Mouse (Mus musculus) heart, embryonic 13.5 days (tissue): ENCODE measurements at regions not wholly inside any gene's neighbourhood (a gene's known extent, or its start where the extent isn't known, plus 50 kb on each side); places are given as distances from the start of the nearest gene placed in this dataset.

Experiments
- ATAC-seq: fragments of 200-750 bp; cut with Nextera tagmentation; 2 replicates; pipeline ENCODE4 v1.8.0; 2017; ENCODE audit warnings: moderate TSS enrichment; ENCODE audit not compliant: insufficient number of reproducible peaks, low FRiP score, low TSS enrichment; ENCODE audit errors: extremely low read depth
- H3K27ac ChIP-seq: fragments of 300-500 bp; sonication (generic); replicated peaks from 2 replicates; pipeline ENCODE4 v1.5.1; 2015; ENCODE audit warnings: moderate library complexity, mild to moderate bottlenecking, inconsistent platforms
- H3K27me3 ChIP-seq: fragments of 300-500 bp; sonication (generic); replicated peaks from 2 replicates; pipeline ENCODE4 v1.6.1; 2015; ENCODE audit warnings: mild to moderate bottlenecking, inconsistent platforms
- H3K36me3 ChIP-seq: fragments of 300-500 bp; sonication (generic); 2 replicates; pipeline ENCODE4 v1.6.1; 2015; ENCODE audit warnings: mild to moderate bottlenecking, inconsistent platforms
- H3K4me1 ChIP-seq: fragments of 300-500 bp; sonication (generic); 2 replicates; pipeline ENCODE4 v1.6.1; 2015; ENCODE audit warnings: inconsistent platforms
- H3K4me2 ChIP-seq: fragments of 300-500 bp; sonication (generic); 2 replicates; pipeline ENCODE4 v1.6.1; 2015; ENCODE audit warnings: inconsistent platforms, mild to moderate bottlenecking, moderate library complexity
- H3K4me3 ChIP-seq: fragments of 300-500 bp; sonication (generic); 2 replicates; pipeline ENCODE4 v1.5.1; 2015; ENCODE audit warnings: moderate library complexity, mild to moderate bottlenecking, inconsistent platforms
- H3K9ac ChIP-seq: fragments of 300-500 bp; sonication (generic); 2 replicates; pipeline ENCODE4 v1.6.1; 2015; ENCODE audit warnings: inconsistent platforms, mild to moderate bottlenecking, moderate library complexity
- H3K9me3 ChIP-seq: fragments of 300-500 bp; sonication (generic); 2 replicates; pipeline ENCODE4 v1.6.1; 2016; ENCODE audit warnings: inconsistent platforms
- WGBS: fragments of 180-500 bp; shearing (Covaris S2); methylation state at CpG from one replicate; pipeline ENCODE4 v1.1.7; 2015; ENCODE audit warnings: mixed read lengths; 5-methylcytosine and 5-hydroxymethylcytosine counted together

DNA sequence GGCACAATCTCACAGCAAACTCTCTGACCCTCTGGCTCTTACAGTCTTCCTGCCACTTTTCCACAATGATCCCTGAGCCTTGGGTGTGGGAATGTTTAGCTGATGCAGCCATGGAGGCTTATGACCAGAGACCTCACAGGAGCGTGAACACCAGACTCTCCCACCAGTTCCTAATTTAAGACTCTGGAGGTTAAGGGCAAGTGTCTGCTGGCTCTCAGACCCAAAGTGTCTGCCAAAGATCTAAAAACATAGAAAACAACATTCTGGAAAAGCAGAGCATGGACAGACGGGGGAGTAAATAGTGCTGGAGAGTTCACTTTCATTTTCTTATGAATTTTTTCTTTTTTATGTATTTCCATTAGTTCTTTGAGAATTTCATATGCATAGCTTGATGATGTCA lies 440.7 kb downstream of the Adam3 start:
- WGBS, result 68% methylated on average over 2 of the region's 2 CpGs
- no peak overlapping the region for H3K4me3 ChIP-seq

DNA sequence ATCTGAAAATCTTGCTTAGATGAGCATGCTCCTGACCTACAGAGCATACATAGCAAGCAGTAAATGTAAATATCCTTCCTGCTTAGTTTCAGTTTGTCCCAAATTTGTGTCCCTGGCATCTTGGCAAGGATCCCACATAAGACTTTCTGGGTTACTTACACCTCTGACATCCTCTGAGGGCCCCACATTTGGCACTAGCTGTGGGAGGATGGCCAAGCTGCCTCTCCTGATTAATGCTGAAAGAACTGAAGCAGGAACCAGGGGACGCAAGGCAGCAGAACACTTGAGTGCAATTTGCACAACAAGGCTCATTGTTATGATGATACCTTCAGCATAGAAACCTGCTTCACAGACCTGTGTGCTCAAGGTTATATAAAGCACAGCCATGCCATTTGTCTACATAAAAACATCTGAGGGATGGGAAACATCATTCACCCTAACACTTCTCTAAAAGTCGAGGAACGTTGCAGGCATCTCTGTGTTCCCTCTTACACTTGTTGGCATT lies 441.7 kb downstream of the Adam3 start:
- H3K27ac ChIP-seq, result no peak overlapping the region
- H3K4me3 ChIP-seq, result no peak overlapping the region
- 72% methylated on average over 3 of the region's 3 CpGs for WGBS
- H3K9ac ChIP-seq, result no peak overlapping the region
- no peak overlapping the region for H3K4me2 ChIP-seq
- no peaks in the 10 kb centered on the region for H3K4me1 ChIP-seq
- H3K36me3 ChIP-seq, result no peaks in the 10 kb centered on the region
- no peak for ATAC-seq
- no peaks in the 10 kb centered on the region for H3K27me3 ChIP-seq
- H3K9me3 ChIP-seq, result no peaks in the 10 kb centered on the region; the same call in 1 of the 2 replicates

More for the DNA sequence above, 440.7 kb downstream of the Adam3 start:
- Histone ChIP-seq H3K4me1 (no peaks in the 10 kb centered on the region), H3K9ac (no peak overlapping the region), H3K9me3 (no peaks in the 10 kb centered on the region; the same call in 1 of the 2 replicates), H3K27me3 (no peaks in the 10 kb centered on the region), H3K27ac (no peak overlapping the region), H3K4me2 (no peak overlapping the region), H3K36me3 (no peaks in the 10 kb centered on the region)
- no peak for ATAC-seq

- Histone ChIP-seq H3K4me1 (no peaks in the 10 kb centered on the region), H3K4me3 (no peak overlapping the region), H3K27ac (no peak overlapping the region), H3K36me3 (no peaks in the 10 kb centered on the region), H3K9me3 (no peaks in the 10 kb centered on the region), H3K27me3 (no peaks in the 10 kb centered on the region), H3K4me2 (no peak overlapping the region), H3K9ac (no peak overlapping the region)
- WGBS, result 78% methylated on average over 4 of the region's 4 CpGs
- ATAC-seq, result no peak
Observed at GRCm38 (mm10) chr8:24280296-24280695, 445.4 kb downstream of the Adam3 start.

GRCm38 (mm10) chr8:24278391-24278790 lies 447.3 kb downstream of the Adam3 start:
- no peak overlapping the region for H3K4me3 ChIP-seq
- no peak overlapping the region for H3K27ac ChIP-seq
- H3K27me3 ChIP-seq, result no peaks in the 10 kb centered on the region
- no peak for ATAC-seq
- no peaks in the 10 kb centered on the region for H3K9me3 ChIP-seq
- H3K4me1 ChIP-seq, result no peaks in the 10 kb centered on the region
- H3K9ac ChIP-seq, result no peak overlapping the region
- 72% methylated on average over 8 of the region's 8 CpGs for WGBS
- H3K36me3 ChIP-seq, result no peaks in the 10 kb centered on the region
- H3K4me2 ChIP-seq, result no peak overlapping the region

- 0 out of 2 replicates have a peak, but pooled peaks cover 3% of the 10 kb centered on the region for H3K9me3 ChIP-seq
- H3K36me3 ChIP-seq, result no peaks in the 10 kb centered on the region
- H3K4me2 ChIP-seq, result no peak overlapping the region
- no peak for ATAC-seq
- no peak overlapping the region for H3K9ac ChIP-seq
- no peak overlapping the region for H3K27ac ChIP-seq
- H3K4me1 ChIP-seq, result no peaks in the 10 kb centered on the region
- H3K27me3 ChIP-seq, result no peaks in the 10 kb centered on the region
- H3K4me3 ChIP-seq, result no peak overlapping the region
Observed at GRCm38 (mm10) chr8:24261359-24261758, 464.3 kb downstream of the Adam3 start.

DNA sequence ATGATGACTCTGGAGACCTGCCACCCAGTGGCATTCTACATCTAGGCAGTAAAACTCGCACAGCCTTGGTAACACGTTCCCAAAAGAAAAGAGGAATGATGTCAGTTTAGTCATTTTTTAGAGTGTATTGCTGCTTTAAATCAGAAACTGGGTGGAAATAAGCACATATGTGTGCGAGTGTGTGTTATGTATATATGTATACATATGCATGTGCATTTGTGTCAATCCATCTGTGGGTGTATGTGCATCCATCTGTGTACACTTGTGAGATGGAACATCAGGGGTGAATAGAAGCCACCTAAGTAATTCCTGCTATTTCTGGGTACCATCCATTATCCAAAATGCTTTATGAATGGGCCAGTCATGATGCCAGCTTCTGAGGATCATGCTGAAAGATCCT lies 467.0 kb downstream of the Adam3 start:
- no peaks in the 10 kb centered on the region for H3K27me3 ChIP-seq
- 76% methylated on average over 3 of the region's 3 CpGs for WGBS
- no peak overlapping the region for H3K4me3 ChIP-seq
- H3K27ac ChIP-seq, result no peak overlapping the region
- 0 out of 2 replicates have a peak, but pooled peaks cover 3% of the 10 kb centered on the region for H3K9me3 ChIP-seq
- no peak for ATAC-seq
- no peaks in the 10 kb centered on the region for H3K4me1 ChIP-seq
- no peaks in the 10 kb centered on the region for H3K36me3 ChIP-seq
- H3K4me2 ChIP-seq, result no peak overlapping the region
- H3K9ac ChIP-seq, result no peak overlapping the region

DNA sequence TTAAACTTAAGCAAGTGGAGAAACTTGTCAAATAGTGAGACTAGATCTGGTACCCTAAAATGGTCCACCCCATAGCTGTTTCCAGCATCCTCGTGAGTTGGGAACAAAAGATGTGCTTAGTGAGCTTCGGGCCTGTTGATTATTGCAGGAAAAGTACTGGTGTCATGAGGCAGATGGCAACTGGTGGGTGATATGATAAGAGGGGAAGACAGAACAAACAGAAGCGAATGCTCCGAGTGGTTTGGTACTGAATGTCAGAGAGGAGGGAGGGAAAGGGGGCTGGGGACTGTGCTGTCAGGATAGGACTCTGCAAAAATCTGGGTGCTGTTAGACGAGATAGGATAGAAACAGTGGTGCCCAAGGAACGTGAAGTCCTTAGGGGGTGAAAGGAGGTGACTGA lies 483.4 kb downstream of the Adam3 start:
- ATAC-seq, result no peak
- no peaks in the 10 kb centered on the region for H3K27me3 ChIP-seq
- no peak overlapping the region for H3K4me3 ChIP-seq
- H3K4me1 ChIP-seq, result no peaks in the 10 kb centered on the region
- WGBS, result 33% methylated on average over 6 of the region's 6 CpGs
- H3K27ac ChIP-seq, result no peak overlapping the region
- H3K9me3 ChIP-seq, result 0 out of 2 replicates have a peak, but pooled peaks cover 5% of the 10 kb centered on the region
- H3K4me2 ChIP-seq, result no peak overlapping the region
- no peaks in the 10 kb centered on the region for H3K36me3 ChIP-seq
- H3K9ac ChIP-seq, result no peak overlapping the region

DNA sequence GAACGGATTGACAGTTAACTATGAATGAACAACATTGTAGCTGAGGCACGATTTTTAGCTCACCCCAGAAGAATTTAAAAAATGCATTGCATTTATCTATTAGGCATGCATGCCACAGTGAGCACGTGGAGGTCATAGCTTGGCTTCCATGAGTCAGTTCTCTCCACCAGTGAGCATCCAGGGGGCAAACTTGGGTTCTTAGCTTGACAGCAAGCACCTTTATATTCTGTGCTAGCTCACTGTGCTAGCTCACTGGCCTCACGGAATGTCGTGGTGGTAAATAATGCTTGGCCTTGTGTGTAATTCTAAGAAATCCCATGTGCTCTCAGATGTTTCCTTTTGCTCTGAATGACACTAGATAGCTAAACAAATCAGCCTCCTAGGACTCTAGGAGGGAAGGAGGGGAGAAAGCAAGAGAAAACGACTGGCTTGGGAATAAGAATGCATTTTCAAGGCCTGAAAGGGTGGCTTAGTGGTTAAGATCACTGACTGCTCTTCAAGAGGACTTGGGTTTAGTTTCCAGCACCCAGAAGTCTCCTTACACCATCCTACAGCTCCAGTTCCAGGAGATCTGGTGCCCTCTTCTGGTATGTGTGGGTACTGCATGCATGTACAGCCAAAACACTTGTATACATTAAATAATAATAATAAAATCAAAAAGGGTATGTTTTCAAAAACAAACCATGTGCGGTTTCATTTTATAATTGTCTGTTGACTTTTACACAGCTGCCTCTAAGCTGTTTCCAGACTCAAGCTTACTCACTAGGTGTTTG lies 485.3 kb downstream of the Adam3 start:
- no peaks in the 10 kb centered on the region for H3K4me1 ChIP-seq
- H3K4me2 ChIP-seq, result no peak overlapping the region
- ATAC-seq, result no peak
- H3K27ac ChIP-seq, result no peak overlapping the region
- 0 out of 2 replicates have a peak, but pooled peaks cover 5% of the 10 kb centered on the region for H3K9me3 ChIP-seq
- H3K4me3 ChIP-seq, result no peak overlapping the region
- no peaks in the 10 kb centered on the region for H3K27me3 ChIP-seq
- H3K36me3 ChIP-seq, result no peaks in the 10 kb centered on the region
- H3K9ac ChIP-seq, result no peak overlapping the region
- WGBS, result 67% methylated on average over 7 of the region's 7 CpGs

- H3K36me3 ChIP-seq, result no peaks in the 10 kb centered on the region
- ATAC-seq, result no peak
- no peaks in the 10 kb centered on the region for H3K4me1 ChIP-seq
- 68% methylated on average over 7 of the region's 7 CpGs for WGBS
- H3K9me3 ChIP-seq, result 0 out of 2 replicates have a peak, but pooled peaks cover under 1% of the 10 kb centered on the region
- no peak overlapping the region for H3K4me2 ChIP-seq
- no peak overlapping the region for H3K9ac ChIP-seq
- H3K27me3 ChIP-seq, result no peaks in the 10 kb centered on the region
- no peak overlapping the region for H3K4me3 ChIP-seq
- H3K27ac ChIP-seq, result no peak overlapping the region
Observed at GRCm38 (mm10) chr8:24234981-24235380, 490.7 kb downstream of the Adam3 start.

- Histone ChIP-seq H3K36me3 (no peaks in the 10 kb centered on the region), H3K4me1 (peaks cover 8% of the 10 kb centered on the region; the same call in 1 of the 2 replicates), H3K4me3 (no peak overlapping the region), H3K9me3 (no peaks in the 10 kb centered on the region), H3K9ac (no peak overlapping the region), H3K27ac (no peak overlapping the region), H3K27me3 (no peaks in the 10 kb centered on the region), H3K4me2 (no peak overlapping the region)
- ATAC-seq, result no peak
- WGBS, result 36% methylated on average over 1 of the region's 1 CpGs
Observed at GRCm38 (mm10) chr8:24228148-24228547, 497.5 kb downstream of the Adam3 start.

- 57% methylated on average over 5 of the region's 5 CpGs for WGBS
- no peaks in the 10 kb centered on the region for H3K36me3 ChIP-seq
Observed at GRCm38 (mm10) chr8:24227331-24228072, 498.1 kb downstream of the Adam3 start.

More at GRCm38 (mm10) chr8:24227331-24228072, 498.1 kb downstream of the Adam3 start:
- Histone ChIP-seq H3K4me3 (no peak overlapping the region), H3K4me1 (peaks cover 8% of the 10 kb centered on the region; the same call in 1 of the 2 replicates), H3K4me2 (no peak overlapping the region), H3K27me3 (no peaks in the 10 kb centered on the region), H3K27ac (no peak overlapping the region), H3K9me3 (no peaks in the 10 kb centered on the region), H3K9ac (no peak overlapping the region)
- ATAC-seq, result no peak
